Mouse (Mus musculus) small intestine, adult 2 months (tissue): ENCODE data around the gene Lypd5.

Experiments
- CTCF ChIP-seq: fragments of 200-500 bp; IDR thresholded peaks from 2 replicates; pipeline ENCODE4 v1.5.1; 2012; ENCODE audit warnings: low read depth, mild to moderate bottlenecking, control low read depth, inconsistent platforms, low read length, moderate library complexity, mixed read lengths; ENCODE audit not compliant: insufficient replicate concordance, insufficient read length; ENCODE audit errors: extremely low read depth
- POLR2A ChIP-seq: fragments of 200-500 bp; IDR thresholded peaks from 2 replicates; pipeline ENCODE4 v1.6.1; 2012; ENCODE audit warnings: low read depth, mild to moderate bottlenecking, control low read depth, inconsistent platforms, low read length, moderate library complexity

DNA sequence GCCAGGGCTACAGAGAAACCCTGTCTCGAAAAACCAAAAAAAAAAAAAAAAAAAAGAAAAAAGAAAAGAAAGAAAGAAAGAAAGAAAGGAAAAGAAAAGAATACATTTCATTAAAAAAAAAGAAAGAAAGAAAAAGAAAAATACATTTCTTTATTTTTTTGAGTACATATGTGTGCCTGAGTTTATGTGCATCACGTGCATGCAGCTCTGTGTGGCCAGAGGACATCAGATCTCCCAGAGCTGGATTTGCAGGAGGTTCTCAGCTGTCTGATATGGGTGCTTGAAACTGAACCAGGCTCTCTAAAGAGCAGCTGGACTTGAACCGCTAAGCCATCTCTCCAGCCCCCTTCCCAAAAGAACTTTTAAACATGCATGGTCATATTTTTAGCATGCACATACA lies 45.1 kb downstream of the Lypd5 start:
- TF ChIP-seq CTCF = no peak
- TF ChIP-seq POLR2A = no peak
